Mouse (Mus musculus) bone marrow macrophage, adult 2 months (primary cell): ENCODE measurements around the gene Bhlhe41.

Source experiments
- CTCF ChIP-seq: IDR thresholded peaks from 2 replicates; pipeline ENCODE4 v1.5.1; 2012; ENCODE audit warnings: low read depth, mild to moderate bottlenecking, low read length, moderate library complexity
- POLR2A ChIP-seq: IDR thresholded peaks from 2 replicates; pipeline ENCODE4 v1.6.1; 2012; ENCODE audit warnings: mild to moderate bottlenecking, low read depth, low read length, borderline replicate concordance

DNA sequence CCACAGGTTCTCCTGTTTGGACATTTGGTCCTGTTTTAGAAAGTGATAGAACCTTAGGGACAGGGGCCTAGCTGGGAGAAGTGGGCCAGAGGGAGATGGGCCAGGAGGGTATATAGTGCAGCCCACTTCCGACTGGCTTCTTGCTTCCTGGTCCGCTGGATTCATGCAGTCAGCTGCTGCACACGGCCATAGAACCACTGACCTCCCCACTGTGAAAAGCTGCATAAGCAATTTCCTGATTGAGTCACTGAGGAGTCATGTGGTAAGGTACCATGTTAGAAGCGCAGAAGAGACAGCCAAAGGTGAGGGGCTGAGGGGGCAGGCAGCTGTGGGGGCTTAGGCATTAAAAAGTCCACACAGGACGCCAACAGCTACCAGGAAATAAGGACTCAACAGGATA lies 43.1 kb downstream of the Bhlhe41 start:
- no peak for TF ChIP-seq POLR2A
- TF ChIP-seq CTCF, result no peak
